Mouse (Mus musculus) right cerebral cortex, adult 2 months (tissue): ENCODE measurements around the gene Usp44.

Experiments used
- DNase-seq, 2 experiments: peaks; one replicate each; pipeline ENCODE4 v3.0.0; 2021 to 2022; ENCODE audit warnings: low spot score in 2 of 2

Gene Usp44

DNA sequence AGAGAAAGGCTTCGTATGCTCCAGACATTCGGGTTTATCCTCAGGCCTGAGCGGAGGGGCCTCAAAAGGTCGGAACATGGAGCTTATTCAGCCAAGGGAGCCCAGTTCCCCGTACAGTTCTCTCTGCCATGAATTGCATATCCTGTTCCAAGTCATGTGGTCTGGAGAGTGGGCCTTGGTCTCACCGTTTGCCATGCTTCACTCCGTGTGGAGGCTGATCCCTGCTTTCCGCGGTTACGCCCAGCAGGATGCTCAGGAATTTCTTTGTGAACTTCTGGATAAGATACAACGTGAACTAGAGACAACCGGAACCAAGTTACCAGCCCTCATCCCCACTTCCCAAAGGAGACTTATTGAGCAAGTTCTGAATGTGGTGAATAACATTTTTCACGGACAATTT lies 15.4 kb downstream of the Usp44 start:
- DNase-seq: no peak

DNA sequence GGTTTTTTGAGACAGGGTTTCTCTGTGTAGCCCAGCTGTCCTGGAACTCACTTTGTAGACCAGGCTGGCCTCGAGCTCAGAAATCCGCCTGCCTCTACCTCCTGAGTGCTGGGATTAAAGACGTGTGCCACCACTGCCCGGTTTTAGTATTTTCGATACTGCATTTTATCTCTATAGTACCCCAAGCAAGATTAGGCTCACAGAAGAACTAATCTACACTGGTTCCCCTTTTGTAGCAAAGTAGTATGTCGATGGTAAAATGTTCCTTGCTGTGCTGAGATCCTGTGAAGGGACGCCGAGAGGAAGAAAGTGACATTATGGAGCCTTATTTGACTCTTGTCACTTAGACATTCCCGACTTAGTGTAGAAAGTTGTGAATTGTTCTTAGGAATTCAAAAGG lies 23.8 kb downstream of the Usp44 start:
- DNase-seq: no peak

DNA sequence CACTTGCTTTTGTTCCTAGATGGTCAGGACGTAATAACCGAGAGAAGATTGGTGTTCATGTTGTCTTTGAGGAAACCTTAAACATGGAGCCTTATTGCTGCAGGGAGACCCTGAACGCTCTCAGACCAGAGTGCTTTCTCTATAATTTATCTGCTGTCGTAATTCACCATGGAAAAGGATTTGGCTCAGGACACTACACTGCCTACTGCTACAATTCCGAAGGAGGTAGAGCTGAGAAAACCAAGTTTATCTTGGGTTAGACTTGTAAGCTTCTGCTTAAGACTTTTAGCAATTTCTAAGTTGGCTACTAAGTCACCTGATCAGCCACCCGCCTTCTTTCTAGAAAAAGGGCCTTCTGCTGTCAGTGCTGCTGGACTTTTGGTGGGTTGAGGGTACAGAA lies 24.7 kb downstream of the Usp44 start:
- DNase-seq: no peak

DNA sequence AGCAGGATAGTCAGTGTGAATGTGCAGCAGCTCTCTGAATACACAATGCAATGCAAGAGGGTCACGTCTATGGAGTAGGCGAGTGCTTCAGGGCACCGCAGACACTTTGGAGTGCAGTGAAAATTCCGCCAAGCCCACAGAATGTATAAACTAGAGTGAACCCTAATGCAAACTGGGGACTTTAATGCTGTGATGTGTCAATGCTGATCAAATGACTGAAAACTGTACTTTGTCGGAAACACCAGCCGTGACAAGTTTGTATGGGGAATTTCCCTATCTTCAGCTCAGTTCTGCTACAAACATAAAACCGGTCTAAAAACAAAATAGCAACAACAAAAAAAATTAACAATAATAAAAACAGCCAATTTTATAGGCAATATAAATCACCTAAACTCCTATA lies 37.0 kb downstream of the Usp44 start:
- no peak for DNase-seq

DNA sequence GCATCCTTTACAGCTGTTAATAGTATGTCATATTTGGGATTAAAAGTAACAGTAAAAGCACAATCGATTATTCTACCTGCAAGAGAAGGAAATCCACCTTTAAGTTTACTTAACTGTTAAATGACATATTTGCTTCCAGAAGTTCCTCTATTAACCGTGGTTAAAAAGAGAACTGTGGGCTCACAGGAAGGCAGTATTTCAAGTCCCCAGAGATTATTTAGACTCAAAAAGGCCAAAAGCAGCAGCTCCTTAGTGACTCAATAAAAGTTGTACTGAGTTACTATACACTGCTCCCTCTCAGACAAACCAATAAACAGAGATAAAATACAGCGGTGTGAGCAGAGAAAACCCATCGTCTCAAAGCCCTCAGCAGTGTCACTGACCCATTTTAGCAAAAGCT lies 37.5 kb downstream of the Usp44 start:
- no peak for DNase-seq

DNA sequence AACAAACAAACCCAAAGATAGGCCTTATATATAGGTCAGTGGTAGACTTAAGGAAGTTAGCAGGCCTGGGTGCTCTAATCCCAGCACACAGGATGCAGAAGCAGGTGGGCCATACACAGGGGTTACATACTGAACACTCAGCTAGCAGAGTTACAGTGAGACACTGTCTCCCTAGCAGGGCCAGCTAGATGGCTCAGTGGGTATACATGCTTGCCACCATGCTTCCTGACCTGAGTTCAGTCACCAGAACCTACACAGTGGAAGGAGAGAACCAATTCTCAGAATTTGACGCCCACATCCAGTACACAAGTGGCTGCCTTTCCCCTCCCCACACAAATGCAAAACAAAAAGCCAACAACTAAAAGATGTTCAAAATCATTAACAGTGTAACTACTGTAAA lies 45.4 kb downstream of the Usp44 start:
- no peak for DNase-seq

DNA sequence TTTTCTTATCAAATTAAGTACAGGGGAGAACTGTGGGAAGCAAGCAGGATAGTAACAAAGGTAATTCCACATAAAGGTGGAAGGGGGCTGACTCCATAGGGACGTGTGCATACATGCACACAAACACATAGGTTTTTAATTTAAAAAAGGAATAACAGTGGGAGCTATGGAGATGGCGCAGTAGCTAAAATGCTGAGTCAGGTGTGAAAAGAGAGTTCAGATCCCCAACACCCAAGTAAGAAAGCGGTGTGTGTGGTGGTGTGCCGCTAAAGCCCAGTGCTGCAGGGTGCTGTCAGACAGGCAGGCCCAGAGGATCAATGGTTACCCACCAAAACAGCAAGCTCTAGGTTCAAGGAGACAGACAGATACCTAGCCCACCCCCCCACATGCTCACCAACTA lies 47.4 kb downstream of the Usp44 start:
- no peak for DNase-seq

DNA sequence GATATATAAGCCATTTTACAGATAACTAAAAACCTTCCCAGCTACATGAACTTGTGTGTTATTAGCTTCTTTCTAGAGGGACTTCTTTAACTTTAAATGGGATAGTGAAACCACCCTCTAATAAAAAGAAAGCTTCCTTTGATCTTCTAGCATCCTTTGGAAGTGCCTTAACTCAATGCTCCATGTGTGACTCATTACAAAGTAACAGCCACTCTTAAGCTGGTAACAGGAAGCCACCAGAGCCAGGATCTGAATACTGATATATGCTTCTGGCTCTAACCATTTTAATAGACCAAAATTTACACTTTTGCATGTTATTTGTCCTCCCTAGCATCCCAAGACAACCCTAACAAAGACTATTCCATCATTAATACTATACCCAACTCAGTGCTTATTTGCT lies 50.6 kb downstream of the Usp44 start:
- DNase-seq: no peak

DNA sequence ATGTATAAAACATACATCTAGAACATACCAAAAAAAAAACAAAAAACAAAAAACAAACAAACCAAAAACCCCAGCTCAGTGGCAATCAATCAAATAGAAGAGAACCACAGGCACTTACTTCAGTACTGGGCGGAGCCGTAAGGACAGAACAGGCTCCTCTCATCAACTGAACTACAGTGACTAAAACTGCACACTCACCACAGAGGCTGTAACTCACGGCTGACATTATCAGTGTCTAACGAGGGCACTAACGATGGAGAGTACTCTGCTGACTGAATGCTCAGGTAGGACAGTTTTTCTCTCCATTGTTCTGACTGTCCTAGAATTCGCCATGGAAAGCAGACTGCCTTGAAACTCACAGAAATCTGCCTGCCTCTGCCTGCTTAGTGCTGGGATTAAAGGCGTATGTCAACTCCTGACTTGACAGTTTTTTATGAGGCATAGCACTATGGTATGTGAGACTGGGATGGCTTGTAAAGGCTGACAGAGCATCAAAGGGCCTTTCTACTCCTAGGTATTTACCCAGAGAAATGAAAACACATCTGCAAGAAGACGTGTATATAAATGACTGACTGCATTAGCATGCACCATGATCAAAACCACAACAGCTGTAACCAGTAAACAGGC lies 51.5 kb downstream of the Usp44 start:
- no peak for DNase-seq

DNA sequence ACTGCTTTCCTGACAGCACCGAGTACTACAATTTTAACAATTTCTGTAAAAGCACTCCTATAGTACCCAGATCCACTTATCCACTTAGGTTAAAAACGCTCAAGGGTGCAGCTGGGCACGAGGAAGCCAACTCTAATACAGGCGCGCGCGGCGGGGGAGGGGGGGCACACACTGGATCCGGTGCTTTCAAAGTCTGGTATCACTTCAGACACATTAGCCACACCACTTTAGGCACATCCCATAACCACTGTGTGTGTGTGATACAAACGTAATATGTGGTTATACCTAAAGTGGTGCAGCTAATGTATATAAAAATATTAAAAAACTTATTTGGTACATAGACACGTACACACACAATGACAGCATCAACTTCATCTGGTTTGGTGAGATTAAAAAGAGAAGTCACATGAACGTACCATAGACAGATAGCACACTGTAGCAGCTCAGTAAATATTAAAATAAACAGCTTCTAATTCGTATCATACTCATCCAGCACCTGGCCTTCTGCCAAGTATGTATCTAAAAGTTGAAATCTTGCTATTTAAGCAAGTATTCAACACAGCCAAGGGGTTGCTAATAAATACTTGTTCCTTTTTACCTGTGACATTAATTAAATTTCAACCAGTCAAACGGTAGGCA lies 54.6 kb downstream of the Usp44 start:
- DNase-seq: no peak

DNA sequence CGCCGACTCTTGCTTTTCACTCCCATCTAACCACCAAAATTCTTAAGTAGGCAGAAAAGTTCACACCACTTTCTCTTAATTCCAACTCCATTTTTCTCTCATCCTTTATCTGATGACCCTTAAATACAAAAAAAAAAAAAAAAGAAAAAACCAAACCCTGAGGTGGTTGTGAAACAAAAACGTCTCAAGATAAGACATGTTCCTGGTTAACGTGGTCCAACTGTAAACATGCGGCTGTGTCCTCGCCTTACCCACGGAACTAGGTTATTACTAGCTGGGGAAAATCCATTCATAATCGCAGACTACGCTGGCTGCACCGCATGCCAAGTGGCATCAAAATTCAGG lies 57.2 kb downstream of the Usp44 start:
- no peak for DNase-seq

DNA sequence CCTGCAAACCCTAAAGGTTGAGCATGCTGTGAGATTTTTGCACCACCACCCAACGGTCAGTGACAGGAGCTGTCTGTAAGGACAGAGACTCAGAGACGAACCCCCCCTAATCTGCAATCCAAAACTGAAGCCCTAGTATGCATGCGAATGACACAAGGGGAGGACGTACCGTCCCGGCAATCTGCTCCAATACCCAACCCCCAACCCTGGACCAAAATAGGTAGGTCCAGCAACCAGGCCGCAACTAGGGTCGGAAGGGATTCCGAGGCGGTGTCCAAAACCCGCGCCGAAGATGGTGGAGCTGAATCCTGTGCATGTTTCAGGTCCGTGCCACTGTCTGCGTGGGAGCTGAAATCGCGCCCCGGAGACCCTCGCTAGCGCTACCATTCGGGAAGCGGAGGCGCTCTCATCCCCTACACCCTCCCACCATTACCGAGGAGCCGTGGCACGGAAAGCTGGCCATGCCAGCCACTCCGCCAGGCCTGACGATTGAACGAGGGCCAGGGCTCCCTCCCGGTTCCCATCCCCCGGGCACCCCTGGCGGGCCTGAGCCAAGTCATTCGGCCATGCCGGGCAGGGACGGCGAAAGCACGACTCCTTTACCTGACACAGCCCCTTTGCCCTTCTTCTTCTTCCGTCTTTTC lies 57.7 kb downstream of the Usp44 start:
- DNase-seq: peak in 1 of 2 experiments; percentile 56

DNA sequence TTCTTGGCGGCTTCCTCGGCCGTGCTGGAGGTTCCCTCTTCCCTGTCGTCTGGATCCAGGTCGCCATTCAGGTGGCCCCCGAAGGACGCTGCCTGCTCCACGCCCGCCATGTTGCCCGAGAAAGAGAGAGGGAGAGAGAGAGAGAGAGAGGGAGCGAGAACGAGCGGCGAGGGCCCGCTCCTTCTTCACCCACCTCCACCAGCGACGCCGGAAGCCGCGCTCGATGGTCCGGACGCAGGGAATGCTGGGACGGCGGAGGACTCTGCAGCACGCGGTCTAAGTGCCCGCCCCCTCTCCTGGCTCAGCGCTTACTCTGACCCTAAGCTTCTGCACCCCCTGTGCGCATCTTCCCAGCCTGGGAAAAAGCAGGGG lies 58.2 kb downstream of the Usp44 start:
- peak; percentile 91 to 92 for DNase-seq

DNA sequence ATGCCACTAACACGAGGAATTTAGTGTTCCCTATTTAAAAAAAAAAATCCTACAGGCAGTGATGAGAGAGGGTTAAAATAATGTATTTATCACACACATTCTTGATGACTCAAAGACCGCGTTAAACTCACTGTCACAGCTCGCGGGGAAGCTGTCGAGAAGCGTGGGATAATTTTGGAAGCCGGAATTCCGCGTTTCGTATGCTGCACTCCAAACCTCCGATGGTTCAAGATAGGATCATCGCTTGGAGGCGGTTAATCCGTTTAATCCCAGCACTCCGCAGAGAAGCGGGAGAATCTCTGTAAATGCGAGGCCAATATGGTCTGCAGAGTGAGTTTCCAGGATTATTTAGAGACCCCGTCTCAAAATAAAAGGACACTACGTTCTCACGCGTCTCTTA lies 58.6 kb downstream of the Usp44 start:
- peak; percentile 65 for DNase-seq

DNA sequence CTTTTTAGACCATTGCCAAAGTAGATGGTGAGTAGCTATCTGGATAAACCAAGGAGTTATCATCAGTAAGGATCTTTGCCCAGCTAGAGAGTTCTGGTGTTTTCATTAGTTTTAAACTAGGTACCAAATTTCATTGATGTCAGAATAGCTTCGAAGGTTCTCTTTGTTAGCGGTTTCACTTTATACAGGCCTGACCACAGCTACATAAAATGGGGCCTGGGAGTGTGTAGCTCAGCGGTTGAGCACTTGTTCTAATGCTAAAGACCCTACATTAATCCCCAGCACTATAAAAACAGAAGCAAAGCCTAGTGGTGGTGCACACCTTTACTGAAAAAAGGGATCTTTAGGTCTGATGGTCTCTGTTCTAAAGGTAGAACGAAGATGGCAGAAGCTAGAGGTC lies 59.2 kb downstream of the Usp44 start:
- DNase-seq: no peak

DNA sequence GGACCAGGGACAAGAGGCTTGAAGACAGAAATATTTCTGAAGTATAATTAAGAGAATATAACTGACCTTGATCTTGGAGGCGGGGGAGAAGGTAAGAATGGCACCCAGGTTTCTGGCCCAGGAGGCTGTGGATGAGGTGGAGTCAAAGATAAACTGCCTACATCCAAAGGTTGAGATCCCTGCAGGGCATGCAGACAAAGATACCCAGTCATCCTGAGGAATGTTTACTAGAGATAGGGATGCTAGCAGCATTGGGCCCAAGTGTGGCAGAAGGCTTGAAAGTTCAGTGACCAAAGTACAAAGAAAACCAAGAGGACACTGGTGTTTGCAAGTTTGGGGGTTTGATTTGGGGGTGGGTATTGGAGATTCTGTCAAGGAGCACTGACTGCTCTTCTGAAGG lies 59.7 kb downstream of the Usp44 start:
- DNase-seq: no peak

DNA sequence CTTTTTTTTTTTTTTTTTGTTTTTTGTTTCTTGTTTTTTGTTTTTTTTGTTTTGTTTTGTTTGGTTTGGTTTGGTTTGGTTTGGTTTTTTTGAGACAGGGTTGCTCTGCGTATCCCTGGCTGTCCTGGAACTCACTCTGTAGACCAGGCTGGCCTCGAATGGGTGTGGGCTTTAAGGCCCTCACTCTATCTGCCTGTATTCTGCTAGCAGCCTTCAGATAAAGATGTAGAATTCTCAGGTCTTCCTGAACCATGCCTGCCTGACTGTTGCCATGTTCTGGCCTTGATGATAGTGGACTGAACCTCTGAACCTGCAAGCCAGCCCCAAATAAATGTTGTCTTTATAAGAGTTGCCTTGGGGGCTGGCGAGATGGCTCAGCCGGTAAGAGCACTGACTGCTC lies 61.2 kb downstream of the Usp44 start:
- no peak for DNase-seq

DNA sequence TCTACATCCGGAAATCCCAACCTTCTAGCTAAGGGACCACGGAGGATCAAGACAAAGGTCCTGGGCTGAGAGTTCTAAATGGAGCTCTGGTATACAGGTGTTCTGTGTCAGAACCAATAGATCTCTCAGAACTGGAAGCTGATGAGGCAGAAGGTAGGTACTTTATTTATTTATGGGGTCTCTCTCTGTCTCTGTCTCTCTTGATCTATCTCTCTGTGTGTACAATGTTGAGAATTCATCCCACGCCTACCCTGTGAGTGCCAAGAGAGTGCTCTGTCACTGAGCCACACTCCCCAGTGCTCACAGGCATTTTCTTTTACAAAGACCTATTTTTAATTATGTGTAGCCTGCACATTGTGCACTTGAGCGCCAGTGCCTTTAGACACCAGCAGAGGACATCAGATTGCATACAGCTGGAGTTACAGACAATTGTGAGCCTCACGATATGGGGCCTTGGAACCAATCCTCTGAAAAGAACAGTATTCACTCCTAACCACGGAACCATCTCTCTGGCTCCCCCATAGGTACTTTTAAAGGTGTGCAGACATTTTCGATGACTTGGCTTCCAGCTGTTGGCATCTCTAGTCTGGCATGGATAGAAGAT lies 65.8 kb downstream of the Usp44 start, which contains the start of gene Metap2:
TSS of gene Metap2 (minus strand) at position 51 of the 604 bp plus-strand sequence.
- DNase-seq: no peak

DNA sequence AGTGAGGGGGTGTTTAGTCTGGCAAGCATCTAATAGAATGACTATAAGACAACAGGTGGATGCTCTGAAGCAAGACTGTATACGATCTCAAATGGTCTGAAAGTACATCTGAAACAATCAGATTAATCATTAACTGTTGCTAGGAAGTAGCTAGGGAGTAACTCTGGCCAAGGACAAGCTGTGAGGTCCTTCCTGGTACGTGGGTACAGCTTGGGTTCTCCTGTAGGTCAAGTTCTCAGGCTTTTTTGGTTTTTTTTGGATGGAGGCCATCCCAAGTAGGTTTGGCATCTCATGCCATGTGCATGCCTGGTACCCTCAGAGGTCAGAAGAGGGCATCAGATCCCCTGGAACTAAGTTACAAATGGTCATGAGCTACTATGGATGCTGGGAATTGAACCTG lies 67.9 kb downstream of the Usp44 start:
- DNase-seq: no peak

DNA sequence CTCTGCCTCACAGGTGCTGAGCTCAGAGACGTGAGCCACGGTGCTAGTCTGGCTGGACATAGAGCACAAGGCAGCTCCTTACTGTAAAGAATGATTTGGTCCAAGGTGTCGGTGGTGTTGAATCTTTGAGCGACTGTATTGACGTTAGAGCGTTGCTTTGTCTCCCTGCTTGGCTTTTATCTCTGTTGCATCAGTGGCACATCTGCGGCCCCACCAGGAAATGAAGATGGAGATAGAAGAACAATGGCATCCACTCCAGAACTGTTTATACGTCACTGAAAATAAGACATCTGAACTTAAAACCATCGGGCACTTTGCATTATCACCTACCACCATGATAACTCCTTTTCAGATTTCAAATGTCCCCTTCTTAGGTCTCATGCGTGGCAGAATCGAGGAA lies 68.6 kb downstream of the Usp44 start:
- no peak for DNase-seq

DNA sequence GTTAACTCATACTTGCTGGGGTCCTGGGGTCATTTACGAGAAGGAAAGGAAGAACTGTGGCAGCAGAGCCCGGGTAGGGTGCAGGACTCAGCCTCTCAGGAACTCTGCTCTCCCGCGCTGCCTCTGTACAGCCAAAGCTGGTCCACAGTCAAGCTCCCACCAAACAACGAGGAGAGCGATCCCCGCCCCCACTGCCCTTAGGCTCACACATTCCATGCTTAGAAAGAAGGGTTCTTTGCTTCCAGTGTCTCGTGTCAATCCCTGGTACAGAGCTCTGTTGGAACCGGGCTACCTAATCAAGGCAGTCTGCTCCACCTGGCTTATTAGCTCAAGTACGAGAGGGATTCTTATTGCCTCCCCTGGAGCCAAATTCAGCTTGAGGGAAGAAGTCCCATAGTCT lies 76.0 kb downstream of the Usp44 start:
- DNase-seq: no peak
